Mouse (Mus musculus) midbrain, embryonic 10.5 days (tissue): ENCODE data around the gene Wdr20. TPM values are rescaled to one million over a fixed set of nuclear protein-coding genes. Genes with fewer than 3 reads are reported as not detected.
"Not testable (repeated sequence)": the region's sequence is repeated elsewhere in the genome, so short reads cannot be mapped to it uniquely, and the experiment has no call there.

Experiments
- DNase-seq: peaks from one replicate; pipeline ENCODE4 v3.0.0-alpha.2; 2017; ENCODE audit warnings: low spot score
- H3K27ac ChIP-seq: fragments of 300-500 bp; sonication (generic); replicated peaks from 2 replicates; pipeline ENCODE4 v1.5.1; 2016; ENCODE audit warnings: mild to moderate bottlenecking
- H3K27me3 ChIP-seq: fragments of 300-500 bp; sonication (generic); 2 replicates; pipeline ENCODE4 v1.6.1; 2016; ENCODE audit warnings: low read depth, mild to moderate bottlenecking; ENCODE audit not compliant: poor library complexity, severe bottlenecking
- H3K36me3 ChIP-seq: fragments of 300-500 bp; sonication (generic); 2 replicates; pipeline ENCODE4 v1.6.1; 2016; ENCODE audit warnings: mild to moderate bottlenecking, moderate library complexity
- H3K4me1 ChIP-seq: fragments of 300-500 bp; sonication (generic); 2 replicates; pipeline ENCODE4 v1.6.1; 2016
- H3K4me3 ChIP-seq: fragments of 300-500 bp; sonication (generic); 2 replicates; pipeline ENCODE4 v1.5.1; 2016; ENCODE audit warnings: mild to moderate bottlenecking, moderate library complexity
- H3K9me3 ChIP-seq: fragments of 300-500 bp; sonication (generic); replicated peaks from 2 replicates; pipeline ENCODE4 v1.6.1; 2016; ENCODE audit warnings: mild to moderate bottlenecking
- WGBS: fragments of 180-500 bp; shearing (Covaris S2); methylation state at CpG from one replicate; pipeline ENCODE4 v1.1.7; 2016; 5-methylcytosine and 5-hydroxymethylcytosine counted together
- polyA plus RNA-seq: library from polyadenylated mRNA; unstranded; fragments of >200 nt; fragmentation: Nextera tagmentation; extraction: Ambion mirVana; gene quantifications from 2 replicates; pipeline ENCODE4 v1.2.1, GENCODE M21; 2016

Wdr20 gene
- polyA plus RNA-seq, 1 experiment from 2014 or later = 22.6 TPM

DNA sequence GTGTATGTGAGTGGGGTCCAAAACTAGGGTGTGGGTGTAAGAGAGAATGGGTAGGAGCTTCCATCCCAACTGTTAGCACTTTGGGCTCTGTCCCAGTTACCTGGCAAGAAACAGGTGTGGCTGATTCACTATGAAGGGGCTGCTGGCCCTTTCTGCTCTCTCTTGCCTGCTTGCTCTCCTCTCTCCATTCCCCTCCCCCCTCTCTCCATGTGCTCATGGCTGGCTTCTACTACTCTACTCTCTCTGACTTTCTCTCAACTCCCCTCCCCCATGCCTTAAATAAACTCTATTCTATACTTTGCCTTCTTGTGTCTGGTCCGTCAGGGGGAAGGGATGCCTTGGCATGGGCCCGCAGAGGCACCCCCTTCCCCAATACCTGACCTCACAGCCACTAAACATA, 37.0 kb upstream of the Wdr20 start:
- DNase-seq = no peak
- H3K27ac ChIP-seq = peak overlapping the region; percentile 43; the same call in 1 of the 2 replicates
- H3K36me3 ChIP-seq = no peaks in the 10 kb centered on the region
- H3K4me1 ChIP-seq = peaks cover 43% of the 10 kb centered on the region
- H3K4me3 ChIP-seq = no peak overlapping the region
- H3K9me3 ChIP-seq = no peaks in the 10 kb centered on the region
- H3K27me3 ChIP-seq = 0 out of 2 replicates have a peak, but pooled peaks cover 5% of the 10 kb centered on the region
- 61% methylated on average over 2 of the region's 2 CpGs for WGBS

DNA sequence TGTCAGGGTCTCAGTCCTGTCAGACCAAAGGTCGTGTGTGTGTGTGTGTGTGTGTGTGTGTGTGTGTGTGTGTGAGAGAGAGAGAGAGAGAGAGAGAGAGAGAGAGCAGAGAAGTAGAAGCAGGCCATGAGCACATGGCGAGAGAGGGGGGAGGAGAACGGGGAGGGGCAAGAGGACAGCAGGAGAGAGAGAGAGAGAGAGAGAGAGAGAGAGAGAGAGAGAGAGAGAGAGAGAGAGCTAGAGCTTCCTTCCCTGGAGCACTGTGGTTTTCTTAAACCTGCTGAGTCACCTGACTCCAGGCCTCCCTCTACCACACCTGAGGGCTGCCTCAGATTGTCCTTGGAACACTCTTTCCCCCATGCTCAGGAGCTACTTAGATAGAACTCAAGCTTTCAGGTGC, 36.4 kb upstream of the Wdr20 start:
- not testable (repeated sequence) for H3K4me3 ChIP-seq, H3K9me3 ChIP-seq, H3K27me3 ChIP-seq, H3K36me3 ChIP-seq, DNase-seq
- Histone ChIP-seq H3K27ac (peak overlapping the region; percentile 43; the same call in 1 of the 2 replicates), H3K4me1 (peaks cover 46% of the 10 kb centered on the region)
- WGBS = 13% methylated on average over 2 of the region's 3 CpGs

DNA sequence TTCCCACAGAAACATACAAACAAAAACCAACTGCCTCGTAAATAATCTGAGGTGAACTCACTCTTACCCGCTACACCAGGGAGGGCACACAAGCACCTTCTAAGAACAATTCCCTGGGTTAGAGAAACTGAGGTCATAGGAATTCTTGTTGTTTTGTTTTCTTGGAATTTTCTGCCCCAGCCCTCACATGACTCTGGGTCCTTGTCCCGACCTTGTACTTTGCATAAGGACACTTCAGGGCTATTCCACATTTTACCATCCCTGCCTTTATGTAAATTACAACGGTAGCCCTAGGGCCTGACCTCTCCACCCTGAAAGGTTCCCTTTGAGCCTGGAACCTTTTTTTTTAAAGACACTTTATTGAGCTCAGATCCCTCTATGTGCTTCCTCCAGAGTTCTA, 35.2 kb upstream of the Wdr20 start, which contains the start of gene Hsp90aa1:
Hsp90aa1 (minus strand) TSS at position 173 of the 400 bp plus-strand sequence.
- 64% methylated on average over 4 of the region's 4 CpGs for WGBS
- DNase-seq = no peak
- no peak within 1 kb of the TSS for H3K27ac ChIP-seq
- peaks cover 42% of the 10 kb centered on the region for H3K4me1 ChIP-seq
- no peaks in the 10 kb centered on the region for H3K36me3 ChIP-seq
- H3K4me3 ChIP-seq = no peak within 1 kb of the TSS
- 0 out of 2 replicates have a peak, but pooled peaks cover 5% of the 10 kb centered on the region for H3K27me3 ChIP-seq
- H3K9me3 ChIP-seq = no peaks in the 10 kb centered on the region

DNA sequence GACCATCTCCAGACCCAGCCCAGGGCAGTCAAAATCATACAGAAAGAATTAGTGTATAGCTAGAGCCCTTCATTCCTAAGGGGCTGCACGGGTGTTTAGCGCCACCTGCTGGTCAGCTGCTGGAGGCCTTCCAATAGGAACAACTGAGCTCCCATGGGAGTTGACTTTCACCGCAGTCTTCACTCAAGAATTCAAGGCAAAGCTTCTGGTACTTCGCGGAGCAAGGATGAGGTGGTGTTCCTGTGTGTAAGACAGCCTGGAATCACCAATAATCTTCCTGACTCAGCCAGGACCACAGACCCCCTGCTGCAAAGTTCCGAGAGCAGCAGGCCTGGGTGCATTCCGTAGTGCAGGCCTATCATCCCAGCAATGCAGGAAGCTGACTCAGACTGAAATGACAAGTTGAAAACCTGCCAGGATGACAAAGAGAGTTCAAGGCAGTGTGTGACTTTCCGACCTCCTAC, 34.7 kb upstream of the Wdr20 start:
- 31% methylated on average over 8 of the region's 8 CpGs for WGBS
- H3K4me1 ChIP-seq = peaks cover 38% of the 10 kb centered on the region
- H3K36me3 ChIP-seq = no peaks in the 10 kb centered on the region
- DNase-seq = peak; percentile 85
- no peak overlapping the region for H3K4me3 ChIP-seq
- H3K27ac ChIP-seq = no peak overlapping the region
- H3K9me3 ChIP-seq = no peaks in the 10 kb centered on the region
- H3K27me3 ChIP-seq = 0 out of 2 replicates have a peak, but pooled peaks cover under 1% of the 10 kb centered on the region

DNA sequence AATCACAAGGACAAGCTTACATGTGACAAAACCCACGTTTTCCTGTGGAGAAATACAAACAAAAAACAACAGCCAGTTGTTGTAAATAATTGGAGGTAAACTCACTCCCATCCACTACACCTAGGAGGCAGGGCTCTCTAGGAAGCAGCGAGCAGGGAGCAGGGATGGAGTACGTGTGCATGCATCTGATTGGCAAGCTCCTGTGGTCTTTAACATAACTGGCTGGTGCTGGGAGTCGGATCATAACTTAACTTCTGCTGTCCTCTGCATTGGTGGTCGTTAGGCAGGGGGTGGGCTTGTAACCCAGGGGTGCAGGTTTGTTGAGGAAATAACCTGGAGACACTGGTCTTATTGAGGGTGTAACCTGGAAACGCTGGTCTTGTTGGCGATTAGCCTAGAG, 34.1 kb upstream of the Wdr20 start:
- Histone ChIP-seq H3K4me1 (peaks cover 33% of the 10 kb centered on the region), H3K36me3 (no peaks in the 10 kb centered on the region), H3K4me3 (no peak overlapping the region), H3K9me3 (no peaks in the 10 kb centered on the region), H3K27ac (no peak overlapping the region), H3K27me3 (no peaks in the 10 kb centered on the region)
- no peak for DNase-seq
- 66% methylated on average over 7 of the region's 7 CpGs for WGBS

DNA sequence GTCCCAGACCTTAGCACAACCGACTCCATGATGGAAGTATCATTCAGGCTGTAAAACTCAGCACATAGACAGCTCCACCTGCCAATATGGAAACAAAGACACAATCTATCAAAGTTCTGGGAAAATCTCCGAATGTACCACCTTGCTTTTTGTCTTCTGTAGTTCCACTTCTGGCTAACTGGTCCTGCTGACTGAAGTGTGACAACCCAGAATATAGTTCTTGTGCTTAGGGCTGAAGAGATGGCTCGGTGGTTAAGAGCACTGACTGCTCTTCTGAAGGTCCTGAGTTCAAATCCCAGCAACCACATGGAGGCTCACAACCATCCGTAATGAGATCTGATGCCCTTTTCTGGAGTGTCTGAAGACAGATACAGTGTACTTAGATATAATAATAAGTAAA, 32.3 kb upstream of the Wdr20 start:
- not testable (repeated sequence) for H3K27me3 ChIP-seq, DNase-seq, H3K36me3 ChIP-seq, H3K9me3 ChIP-seq, H3K4me3 ChIP-seq, H3K27ac ChIP-seq
- H3K4me1 ChIP-seq = peaks cover 29% of the 10 kb centered on the region
- 87% methylated on average over 4 of the region's 4 CpGs for WGBS

DNA sequence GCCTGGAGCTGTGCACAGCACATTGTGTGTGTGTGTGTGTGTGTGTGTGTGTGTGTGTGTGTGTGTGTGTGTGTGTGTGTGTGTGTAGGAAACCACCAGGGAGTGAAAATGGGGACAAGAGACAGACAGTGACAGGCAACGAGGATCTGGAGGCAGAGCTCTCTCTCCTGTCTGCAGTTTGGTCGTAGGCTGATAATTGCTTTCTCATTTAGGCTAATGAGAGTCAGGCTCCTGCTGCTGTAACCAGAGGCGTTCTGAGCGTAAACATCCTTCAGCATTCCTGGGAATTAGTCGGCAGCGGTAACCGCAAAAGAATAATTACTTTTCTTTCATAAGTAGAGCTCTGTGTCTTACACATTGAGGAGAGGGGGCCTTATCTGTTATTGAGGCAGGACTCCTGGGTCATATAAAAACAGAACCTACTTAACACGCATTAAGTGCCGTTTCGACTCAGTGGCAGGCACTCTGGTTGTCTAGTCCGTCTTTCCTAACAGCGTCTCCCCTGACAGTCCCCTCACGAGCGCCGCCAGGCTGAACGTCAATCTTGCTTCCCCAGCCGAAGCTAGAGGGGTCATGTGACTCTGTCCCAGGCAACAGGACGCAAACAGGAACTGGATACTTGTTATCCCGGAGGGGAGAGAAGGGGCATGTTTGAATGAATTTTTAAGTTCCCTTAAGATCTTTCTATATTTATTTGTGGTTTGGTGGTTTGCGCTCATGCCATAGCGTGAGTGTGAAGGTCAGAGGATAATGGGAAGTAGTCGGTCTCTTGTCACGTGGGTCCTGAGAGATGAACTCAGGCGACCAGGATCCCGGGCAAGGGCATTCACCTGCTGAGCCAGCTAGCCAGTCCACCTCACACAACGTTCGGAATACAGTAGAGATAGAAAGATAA, 31.2 kb upstream of the Wdr20 start:
- DNase-seq = peak; percentile 70
- H3K27me3 ChIP-seq = no peaks in the 10 kb centered on the region
- peak overlapping the region; percentile 63 for H3K27ac ChIP-seq
- no peaks in the 10 kb centered on the region for H3K9me3 ChIP-seq
- no peaks in the 10 kb centered on the region for H3K36me3 ChIP-seq
- WGBS = 2% methylated on average over 27 of the region's 27 CpGs
- peaks cover 18% of the 10 kb centered on the region for H3K4me1 ChIP-seq
- peak overlapping the region; percentile 56 for H3K4me3 ChIP-seq

DNA sequence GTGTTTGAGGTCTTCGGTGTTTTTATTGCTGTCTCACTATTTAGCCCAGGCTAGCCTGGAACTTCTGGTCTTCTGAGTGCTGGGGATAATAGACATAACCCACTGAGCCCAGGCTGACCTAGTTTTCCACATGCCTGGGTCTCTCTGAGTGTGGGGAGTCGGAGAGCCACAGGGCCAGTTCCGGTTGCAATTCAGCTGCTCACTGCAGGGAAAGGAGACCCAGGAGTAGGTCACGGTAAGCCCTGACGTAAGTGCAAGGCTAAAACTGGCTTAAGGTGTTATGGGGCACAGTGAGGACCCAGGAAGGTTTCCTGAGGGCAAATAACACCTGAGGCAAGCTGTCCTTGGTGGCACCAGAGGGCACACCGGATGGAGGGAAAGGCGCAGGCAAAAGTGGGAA, 30.3 kb upstream of the Wdr20 start:
- Histone ChIP-seq H3K9me3 (no peaks in the 10 kb centered on the region), H3K4me3 (peak overlapping the region; percentile 56; the same call in 1 of the 2 replicates), H3K27ac (no peak overlapping the region), H3K27me3 (no peaks in the 10 kb centered on the region), H3K36me3 (no peaks in the 10 kb centered on the region), H3K4me1 (peaks cover 14% of the 10 kb centered on the region)
- WGBS = 93% methylated on average over 7 of the region's 7 CpGs
- DNase-seq = no peak

DNA sequence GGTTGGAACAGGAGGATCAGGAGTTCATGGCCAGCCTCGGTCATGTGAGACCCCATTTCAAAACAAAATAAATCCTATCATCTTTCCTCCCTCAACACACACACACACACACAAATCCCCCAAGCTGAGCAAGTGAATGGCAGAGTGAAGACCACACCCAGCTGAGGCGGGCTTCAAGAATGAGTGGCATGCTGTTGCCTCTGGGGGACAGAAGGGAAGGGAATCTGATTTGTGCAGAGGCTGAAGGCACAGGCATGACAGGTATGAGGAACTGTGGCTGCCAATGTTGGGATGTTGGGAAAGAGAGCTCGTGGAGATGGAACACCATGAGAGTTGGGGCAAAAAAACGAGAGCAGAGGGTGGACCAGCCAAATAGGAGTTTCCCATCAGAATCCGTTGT, 26.5 kb upstream of the Wdr20 start:
- H3K36me3 ChIP-seq = no peaks in the 10 kb centered on the region
- no peak overlapping the region for H3K27ac ChIP-seq
- 72% methylated on average over 5 of the region's 5 CpGs for WGBS
- peaks cover 10% of the 10 kb centered on the region for H3K4me1 ChIP-seq
- no peak overlapping the region for H3K4me3 ChIP-seq
- no peaks in the 10 kb centered on the region; the same call in 1 of the 2 replicates for H3K9me3 ChIP-seq
- no peak for DNase-seq
- no peaks in the 10 kb centered on the region for H3K27me3 ChIP-seq

DNA sequence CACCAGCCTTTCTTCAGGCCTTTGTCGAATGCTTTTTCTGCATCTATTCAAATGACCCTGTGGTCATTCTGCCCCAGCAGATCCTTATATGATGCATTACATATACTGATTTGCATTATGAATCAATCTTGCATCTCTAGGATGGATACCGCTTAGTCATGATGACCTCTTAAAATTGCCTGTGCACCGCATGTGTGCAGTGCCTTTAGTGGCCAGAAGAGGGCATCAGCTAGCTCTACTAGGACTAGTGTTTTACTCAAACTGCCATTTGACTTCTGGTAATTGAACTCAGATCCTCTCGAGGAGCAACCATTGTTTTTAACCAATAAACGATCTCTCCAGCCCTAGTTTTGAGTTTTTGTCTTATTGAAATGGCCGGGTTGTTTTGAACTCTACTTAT, 24.0 kb upstream of the Wdr20 start:
- WGBS = 97% methylated on average over 6 of the region's 6 CpGs
- Histone ChIP-seq H3K9me3 (no peaks in the 10 kb centered on the region; the same call in 1 of the 2 replicates), H3K36me3 (no peaks in the 10 kb centered on the region), H3K27ac (no peak overlapping the region), H3K4me3 (no peak overlapping the region), H3K27me3 (no peaks in the 10 kb centered on the region), H3K4me1 (0 out of 2 replicates have a peak, but pooled peaks cover 3% of the 10 kb centered on the region)
- DNase-seq = no peak

DNA sequence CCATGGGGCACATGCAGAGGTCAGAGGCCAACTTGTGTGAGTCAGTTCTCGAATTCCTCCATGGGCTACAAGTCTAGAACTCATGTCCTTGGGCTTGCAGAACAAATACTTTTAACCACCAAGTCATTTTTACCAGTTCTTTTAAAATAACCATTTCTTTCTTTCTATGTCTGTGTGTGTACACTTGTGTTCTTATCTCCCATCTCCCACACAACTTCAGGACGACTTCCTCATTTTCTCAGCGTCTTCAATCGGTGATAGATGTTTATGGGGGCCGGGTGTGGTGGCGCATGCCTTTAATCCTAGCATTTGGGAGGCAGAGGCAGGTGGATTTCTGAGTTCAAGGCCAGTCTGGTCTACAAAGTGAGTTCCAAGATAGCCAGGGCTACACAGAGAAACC, 23.5 kb upstream of the Wdr20 start:
- no peaks in the 10 kb centered on the region for H3K36me3 ChIP-seq
- 0 out of 2 replicates have a peak, but pooled peaks cover 3% of the 10 kb centered on the region for H3K4me1 ChIP-seq
- DNase-seq = no peak
- H3K27ac ChIP-seq = no peak overlapping the region
- H3K27me3 ChIP-seq = peaks cover 3% of the 10 kb centered on the region; the same call in 1 of the 2 replicates
- no peaks in the 10 kb centered on the region; the same call in 1 of the 2 replicates for H3K9me3 ChIP-seq
- 95% methylated on average over 6 of the region's 6 CpGs for WGBS
- H3K4me3 ChIP-seq = no peak overlapping the region

DNA sequence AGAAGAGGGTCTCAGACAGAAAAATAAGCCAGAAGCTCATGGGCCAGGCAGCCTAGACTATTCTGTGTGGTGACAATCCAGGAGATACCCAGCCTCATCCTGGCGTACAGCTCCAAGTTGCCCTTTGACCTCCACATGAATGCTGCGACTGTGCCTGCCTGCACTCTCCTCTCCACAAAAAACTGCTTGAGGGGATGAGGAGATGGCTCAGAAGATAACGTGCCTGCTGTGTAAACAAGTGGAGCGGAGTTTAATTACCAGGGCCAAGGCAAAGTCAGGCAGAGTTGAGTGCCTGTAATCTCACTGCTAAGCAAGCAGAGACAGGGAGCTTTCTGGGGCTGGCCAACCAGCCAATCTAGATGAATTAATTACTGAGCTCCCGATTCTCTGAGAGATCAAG, 21.7 kb upstream of the Wdr20 start:
- WGBS = 29% methylated on average over 5 of the region's 5 CpGs
- Histone ChIP-seq H3K4me1 (0 out of 2 replicates have a peak, but pooled peaks cover 3% of the 10 kb centered on the region), H3K27me3 (peaks cover 16% of the 10 kb centered on the region; the same call in 1 of the 2 replicates), H3K27ac (no peak overlapping the region), H3K36me3 (no peaks in the 10 kb centered on the region), H3K9me3 (no peaks in the 10 kb centered on the region; the same call in 1 of the 2 replicates), H3K4me3 (no peak overlapping the region)
- no peak for DNase-seq

DNA sequence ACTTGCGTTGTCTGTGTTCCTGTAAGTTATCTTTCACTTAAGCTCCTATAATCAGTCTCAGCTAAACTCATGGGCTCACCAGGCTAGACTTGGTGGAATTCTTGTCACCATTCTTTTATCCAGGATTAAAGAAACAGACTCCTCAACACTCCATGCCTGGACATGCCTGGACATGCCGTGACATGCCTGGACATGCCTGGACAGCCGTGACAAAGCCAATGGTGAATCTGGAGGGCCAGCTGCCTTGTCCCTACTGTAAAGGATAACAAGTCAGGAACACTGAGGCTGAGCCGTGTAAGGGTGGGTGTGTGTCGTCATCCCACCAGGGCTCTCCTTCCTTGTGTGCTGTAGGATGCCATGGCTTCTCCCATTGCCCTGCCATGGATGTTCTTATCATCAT, 12.7 kb upstream of the Wdr20 start:
- Histone ChIP-seq H3K27me3 (0 out of 2 replicates have a peak, but pooled peaks cover 7% of the 10 kb centered on the region), H3K36me3 (no peaks in the 10 kb centered on the region), H3K27ac (no peak overlapping the region), H3K4me1 (no peaks in the 10 kb centered on the region), H3K9me3 (0 out of 2 replicates have a peak, but pooled peaks cover 3% of the 10 kb centered on the region), H3K4me3 (no peak overlapping the region)
- 90% methylated on average over 5 of the region's 5 CpGs for WGBS
- no peak for DNase-seq
